Mouse (Mus musculus): Measurements from ENCODE around the gene Prkce. TPM values are rescaled to one million over a fixed set of nuclear protein-coding genes. Genes with fewer than 3 reads are reported as not detected.

The Prkce gene
- polyA plus RNA-seq, 1 experiment from 2014 or later, result 6.7 TPM

DNA sequence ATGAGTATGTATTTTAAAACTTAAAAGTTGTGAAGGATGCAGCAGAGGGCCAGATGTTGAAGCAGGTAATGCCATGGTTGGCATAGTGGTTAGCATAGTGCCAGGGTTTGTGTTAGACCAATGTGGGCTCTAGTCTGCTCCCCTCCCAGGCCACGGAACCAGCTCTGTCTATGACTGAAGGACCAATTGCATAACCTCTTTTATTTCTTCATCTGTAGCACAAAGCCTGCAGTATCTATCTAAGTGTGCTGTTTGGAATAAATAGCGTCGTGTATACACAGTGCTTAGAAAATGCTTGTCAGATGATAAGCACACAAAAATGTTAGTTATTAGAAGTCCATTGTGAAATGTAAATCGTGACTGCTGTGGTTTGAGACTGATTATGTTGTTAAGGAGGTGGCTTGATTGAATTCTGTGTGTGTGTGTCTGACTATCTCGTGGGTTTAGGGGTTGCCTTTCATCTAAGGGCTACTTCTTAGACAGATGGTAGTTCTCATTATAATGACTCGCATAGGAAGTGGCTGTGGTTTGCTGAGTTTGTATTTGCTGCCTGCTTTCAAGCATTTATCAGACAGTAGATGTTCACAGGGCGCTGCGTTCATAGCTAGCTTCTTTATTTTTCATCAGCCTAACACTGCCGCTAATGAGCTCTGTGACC, 17.1 kb downstream of the Prkce start:
- WGBS, result 73% methylated on average over 9 of the region's 9 CpGs
- no peaks in the 10 kb centered on the region for H3K36me3 ChIP-seq (replicated peaks; ENCODE audit: control insufficient read depth, insufficient read depth, low read depth, low read length)
- no peak overlapping the region for H3K9ac ChIP-seq (replicated peaks; ENCODE audit: low read length)
- ATAC-seq (replicated peaks; ENCODE audit: insufficient number of reproducible peaks, low FRiP score, low TSS enrichment, low read depth) (no peak), DNase-seq (ENCODE audit: low spot score) (no peak)
- no peak overlapping the region for H3K27ac ChIP-seq (replicated peaks; ENCODE audit: low read depth, low read length)
- H3K9me3 ChIP-seq (replicated peaks; ENCODE audit: control insufficient read depth, low read length), result no peaks in the 10 kb centered on the region
- no peak overlapping the region for H3K4me3 ChIP-seq (ENCODE audit: low read depth, low read length)
- H3K27me3 ChIP-seq (ENCODE audit: control insufficient read depth, insufficient read depth, low read length), result no peaks in the 10 kb centered on the region
- H3K4me2 ChIP-seq (ENCODE audit: low read depth, low read length), result no peak overlapping the region
- H3K4me1 ChIP-seq (ENCODE audit: control insufficient read depth, insufficient read depth, low read length), result 0 out of 2 replicates have a peak, but pooled peaks cover 2% of the 10 kb centered on the region

DNA sequence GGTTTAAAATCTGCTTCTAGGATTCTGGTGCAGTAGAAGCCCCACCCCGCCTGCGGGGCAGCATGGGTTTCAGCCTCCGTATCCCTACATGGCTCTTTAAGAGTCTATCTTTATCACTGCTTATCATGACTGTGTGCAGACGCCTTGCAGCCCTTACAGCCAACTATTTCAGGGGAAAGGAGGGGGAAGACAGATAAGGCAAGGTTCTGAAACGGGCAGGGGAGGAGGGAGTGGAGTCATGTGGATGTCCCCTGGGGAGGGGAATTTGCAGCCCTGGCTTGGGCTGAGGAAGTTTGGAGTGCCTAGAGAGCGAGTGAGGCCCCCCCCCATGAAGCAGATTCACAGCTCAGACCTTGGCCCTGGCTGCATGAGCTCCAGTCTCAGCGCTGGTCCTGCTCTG, 18.0 kb downstream of the Prkce start:
- DNase-seq (ENCODE audit: low spot score), result no peak

DNA sequence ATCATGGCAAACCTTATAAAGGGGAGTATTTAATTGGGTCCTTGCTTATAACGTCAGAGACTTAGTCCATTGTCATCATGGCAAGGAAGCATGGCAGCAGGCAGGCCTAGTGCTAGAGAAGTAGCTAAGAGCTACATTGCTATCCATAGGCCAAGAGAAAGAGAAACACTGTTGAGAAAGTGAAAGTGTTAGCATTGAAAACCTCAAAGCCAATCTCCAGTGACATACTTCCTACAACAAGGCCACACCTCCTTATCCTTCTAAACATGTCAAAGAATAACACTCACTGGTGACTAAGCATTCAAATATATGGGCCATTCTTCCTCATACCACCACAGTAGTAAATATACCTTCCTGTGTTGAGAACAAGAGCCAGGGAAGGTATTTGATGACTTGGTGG, 20.2 kb downstream of the Prkce start:
- Histone ChIP-seq H3K9ac (replicated peaks; ENCODE audit: low read length) (no peak overlapping the region), H3K9me3 (replicated peaks; ENCODE audit: control insufficient read depth, low read length) (no peaks in the 10 kb centered on the region), H3K27ac (replicated peaks; ENCODE audit: low read depth, low read length) (no peak overlapping the region), H3K4me1 (ENCODE audit: control insufficient read depth, insufficient read depth, low read length) (0 out of 2 replicates have a peak, but pooled peaks cover 2% of the 10 kb centered on the region), H3K4me3 (ENCODE audit: low read depth, low read length) (no peak overlapping the region), H3K27me3 (ENCODE audit: control insufficient read depth, insufficient read depth, low read length) (no peaks in the 10 kb centered on the region), H3K36me3 (replicated peaks; ENCODE audit: control insufficient read depth, insufficient read depth, low read depth, low read length) (no peaks in the 10 kb centered on the region), H3K4me2 (ENCODE audit: low read depth, low read length) (no peak overlapping the region)
- ATAC-seq (replicated peaks; ENCODE audit: insufficient number of reproducible peaks, low FRiP score, low TSS enrichment, low read depth) (no peak), DNase-seq (ENCODE audit: low spot score) (no peak)
- WGBS, result 83% methylated on average over 1 of the region's 1 CpGs

More for the DNA sequence above, 18.0 kb downstream of the Prkce start:
- H3K4me1 ChIP-seq (ENCODE audit: control insufficient read depth, insufficient read depth, low read length), result 0 out of 2 replicates have a peak, but pooled peaks cover 2% of the 10 kb centered on the region
- WGBS, result 36% methylated on average over 7 of the region's 7 CpGs
- H3K9ac ChIP-seq (replicated peaks; ENCODE audit: low read length), result no peak overlapping the region
- H3K36me3 ChIP-seq (replicated peaks; ENCODE audit: control insufficient read depth, insufficient read depth, low read depth, low read length), result no peaks in the 10 kb centered on the region
- no peak for ATAC-seq (replicated peaks; ENCODE audit: insufficient number of reproducible peaks, low FRiP score, low TSS enrichment, low read depth)
- H3K27ac ChIP-seq (replicated peaks; ENCODE audit: low read depth, low read length), result no peak overlapping the region
- no peak overlapping the region for H3K4me2 ChIP-seq (ENCODE audit: low read depth, low read length)
- H3K9me3 ChIP-seq (replicated peaks; ENCODE audit: control insufficient read depth, low read length), result no peaks in the 10 kb centered on the region
- H3K4me3 ChIP-seq (ENCODE audit: low read depth, low read length), result no peak overlapping the region
- no peaks in the 10 kb centered on the region for H3K27me3 ChIP-seq (ENCODE audit: control insufficient read depth, insufficient read depth, low read length)

DNA sequence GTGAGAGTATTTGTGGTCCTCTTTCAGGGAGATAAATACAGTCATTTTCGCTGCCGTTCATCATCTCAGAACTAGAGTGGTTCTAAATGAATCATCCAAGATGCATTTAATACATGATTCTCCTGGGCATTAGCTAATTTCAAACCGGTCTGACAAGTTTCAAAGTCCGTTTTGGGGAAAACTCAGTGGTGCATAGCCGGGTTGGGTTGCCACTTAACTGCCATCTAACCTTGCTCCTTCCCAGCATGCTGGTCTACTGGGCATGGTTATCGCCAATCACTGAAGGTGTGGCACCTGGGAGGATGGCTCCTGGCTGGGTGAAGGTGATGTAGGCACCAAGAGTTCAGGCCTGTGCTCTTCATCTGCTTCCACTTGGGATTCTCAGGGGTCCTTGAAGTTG, 26.4 kb downstream of the Prkce start:
- WGBS, result 84% methylated on average over 6 of the region's 6 CpGs
- Histone ChIP-seq H3K9me3 (replicated peaks; ENCODE audit: control insufficient read depth, low read length) (no peaks in the 10 kb centered on the region), H3K27me3 (ENCODE audit: control insufficient read depth, insufficient read depth, low read length) (no peaks in the 10 kb centered on the region), H3K4me2 (ENCODE audit: low read depth, low read length) (no peak overlapping the region), H3K4me1 (ENCODE audit: control insufficient read depth, insufficient read depth, low read length) (no peaks in the 10 kb centered on the region), H3K36me3 (replicated peaks; ENCODE audit: control insufficient read depth, insufficient read depth, low read depth, low read length) (no peaks in the 10 kb centered on the region), H3K9ac (replicated peaks; ENCODE audit: low read length) (no peak overlapping the region), H3K4me3 (ENCODE audit: low read depth, low read length) (no peak overlapping the region), H3K27ac (replicated peaks; ENCODE audit: low read depth, low read length) (no peak overlapping the region)
- ATAC-seq (replicated peaks; ENCODE audit: insufficient number of reproducible peaks, low FRiP score, low TSS enrichment, low read depth), result no peak
- no peak for DNase-seq (ENCODE audit: low spot score)

DNA sequence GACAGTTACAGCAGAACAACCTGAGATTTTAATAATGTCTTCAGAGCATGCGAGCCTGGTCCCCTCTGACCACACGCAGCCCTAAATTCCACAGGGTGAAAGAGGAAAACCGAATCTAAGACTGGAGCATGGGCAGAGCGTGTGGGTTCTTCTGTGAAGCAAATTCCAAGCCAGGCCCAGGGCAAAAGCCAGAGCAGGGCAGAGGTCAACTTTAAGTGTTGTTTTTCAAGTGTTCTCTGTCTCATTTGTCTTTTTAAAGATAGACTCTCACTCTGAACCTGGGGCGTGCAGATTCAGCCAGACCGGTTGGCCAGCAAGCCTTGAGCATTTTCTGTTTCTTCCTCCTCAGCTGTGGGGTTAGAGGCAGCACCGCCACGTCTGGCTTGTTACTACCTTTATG, 27.3 kb downstream of the Prkce start:
- H3K27ac ChIP-seq (replicated peaks; ENCODE audit: low read depth, low read length), result no peak overlapping the region
- no peaks in the 10 kb centered on the region for H3K36me3 ChIP-seq (replicated peaks; ENCODE audit: control insufficient read depth, insufficient read depth, low read depth, low read length)
- H3K4me2 ChIP-seq (ENCODE audit: low read depth, low read length), result no peak overlapping the region
- H3K9ac ChIP-seq (replicated peaks; ENCODE audit: low read length), result no peak overlapping the region
- no peaks in the 10 kb centered on the region for H3K9me3 ChIP-seq (replicated peaks; ENCODE audit: control insufficient read depth, low read length)
- ATAC-seq (replicated peaks; ENCODE audit: insufficient number of reproducible peaks, low FRiP score, low TSS enrichment, low read depth), result no peak
- H3K4me1 ChIP-seq (ENCODE audit: control insufficient read depth, insufficient read depth, low read length), result no peaks in the 10 kb centered on the region
- H3K4me3 ChIP-seq (ENCODE audit: low read depth, low read length), result no peak overlapping the region
- 79% methylated on average over 8 of the region's 8 CpGs for WGBS
- H3K27me3 ChIP-seq (ENCODE audit: control insufficient read depth, insufficient read depth, low read length), result no peaks in the 10 kb centered on the region
- no peak for DNase-seq (ENCODE audit: low spot score)

DNA sequence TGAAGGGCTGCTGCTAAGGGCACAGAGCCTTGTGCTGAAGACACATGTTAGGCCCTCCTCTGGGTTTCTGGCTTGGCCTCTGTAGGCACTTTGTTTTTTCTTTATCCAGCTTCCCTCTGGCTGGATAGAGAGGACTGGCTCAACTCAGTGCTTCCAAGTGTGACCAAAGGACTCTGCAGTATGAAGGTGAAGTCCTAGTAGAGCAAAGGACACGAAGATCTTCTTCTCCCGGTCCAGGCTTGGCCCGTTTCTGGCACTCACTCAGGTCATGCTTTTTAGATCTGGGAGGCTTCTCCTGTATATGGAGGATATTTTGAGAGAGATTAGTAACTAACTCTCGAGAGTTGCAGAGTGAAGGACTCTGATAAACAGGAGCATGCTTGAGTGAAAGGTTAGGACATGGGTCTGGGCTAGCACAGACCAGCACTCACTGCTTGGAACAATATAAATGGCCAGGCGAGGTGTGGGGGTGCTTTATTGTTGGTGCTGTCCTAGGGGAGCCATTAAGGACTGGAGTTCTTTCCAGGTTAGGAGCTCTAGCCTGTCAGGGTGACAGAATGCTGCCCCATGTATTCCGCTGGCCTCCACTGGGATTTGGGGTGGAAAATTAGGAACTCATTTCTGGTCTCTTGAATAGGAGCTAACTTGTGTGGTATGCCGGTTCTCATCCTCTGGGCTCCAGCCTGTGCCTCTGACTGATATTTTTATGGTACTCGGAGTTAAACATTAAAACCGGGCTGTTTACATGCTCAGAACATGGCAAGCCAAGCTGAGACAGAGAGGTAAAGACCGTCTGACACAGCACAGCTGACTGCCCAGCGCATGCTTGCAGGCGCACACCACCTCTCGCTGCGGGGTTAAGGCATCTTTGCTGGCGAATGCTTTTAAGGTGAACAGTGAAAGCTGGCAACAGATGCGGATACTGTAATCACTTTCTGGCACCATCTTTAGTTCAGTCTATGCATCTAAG, 31.2 kb downstream of the Prkce start:
- no peak for DNase-seq (ENCODE audit: low spot score)
- H3K36me3 ChIP-seq (replicated peaks; ENCODE audit: control insufficient read depth, insufficient read depth, low read depth, low read length), result no peaks in the 10 kb centered on the region
- no peak overlapping the region for H3K27ac ChIP-seq (replicated peaks; ENCODE audit: low read depth, low read length)
- H3K27me3 ChIP-seq (ENCODE audit: control insufficient read depth, insufficient read depth, low read length), result no peaks in the 10 kb centered on the region
- H3K4me1 ChIP-seq (ENCODE audit: control insufficient read depth, insufficient read depth, low read length), result no peaks in the 10 kb centered on the region
- WGBS, result 89% methylated on average over 16 of the region's 16 CpGs
- no peak overlapping the region for H3K4me2 ChIP-seq (ENCODE audit: low read depth, low read length)
- no peaks in the 10 kb centered on the region for H3K9me3 ChIP-seq (replicated peaks; ENCODE audit: control insufficient read depth, low read length)
- no peak for ATAC-seq (replicated peaks; ENCODE audit: insufficient number of reproducible peaks, low FRiP score, low TSS enrichment, low read depth)
- H3K9ac ChIP-seq (replicated peaks; ENCODE audit: low read length), result no peak overlapping the region
- no peak overlapping the region for H3K4me3 ChIP-seq (ENCODE audit: low read depth, low read length)

DNA sequence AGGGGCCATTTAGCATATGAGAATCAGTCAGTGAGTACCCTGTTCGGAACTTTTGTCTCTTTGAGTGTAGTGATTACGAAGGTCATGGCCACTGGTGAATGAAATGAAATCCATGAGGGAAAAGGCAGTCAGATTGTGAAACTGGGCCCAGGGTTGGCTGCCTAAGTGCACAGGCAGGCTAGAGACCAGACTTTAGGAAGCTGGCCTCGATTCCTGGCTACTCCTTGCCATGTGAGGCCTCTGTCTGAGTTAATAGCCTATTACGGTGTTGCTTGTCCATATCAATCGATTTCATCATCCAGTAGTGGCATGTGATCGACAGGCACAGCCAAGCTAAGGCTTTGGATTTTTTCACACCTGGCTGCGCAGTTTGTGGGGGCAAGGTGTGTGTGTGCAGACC, 34.4 kb downstream of the Prkce start:
- no peak overlapping the region for H3K9ac ChIP-seq (replicated peaks; ENCODE audit: low read length)
- 84% methylated on average over 7 of the region's 7 CpGs for WGBS

DNA sequence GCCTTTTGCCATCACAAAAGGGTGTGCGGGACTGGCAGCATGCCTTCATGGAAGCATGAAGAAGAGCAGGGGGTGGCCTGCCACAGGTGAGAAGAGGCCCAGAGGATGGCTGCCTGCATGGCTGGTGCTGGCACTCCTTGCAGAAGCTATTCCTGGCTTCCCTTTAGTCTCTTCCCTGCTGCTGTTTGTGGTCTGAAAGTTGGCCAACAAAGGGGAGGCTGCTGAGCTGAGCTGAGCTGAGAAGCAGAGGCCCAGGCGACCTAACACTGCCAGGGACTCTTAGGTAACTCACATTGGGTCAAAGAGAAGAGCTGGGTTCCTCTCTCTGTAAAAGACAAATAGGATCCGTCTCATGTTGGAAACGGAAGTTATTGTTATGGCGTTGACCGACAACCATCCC, 35.4 kb downstream of the Prkce start:
- H3K9me3 ChIP-seq (replicated peaks; ENCODE audit: control insufficient read depth, low read length), result no peaks in the 10 kb centered on the region
- no peaks in the 10 kb centered on the region for H3K27me3 ChIP-seq (ENCODE audit: control insufficient read depth, insufficient read depth, low read length)
- no peak overlapping the region for H3K4me3 ChIP-seq (ENCODE audit: low read depth, low read length)
- ATAC-seq (replicated peaks; ENCODE audit: insufficient number of reproducible peaks, low FRiP score, low TSS enrichment, low read depth), result no peak
- no peak overlapping the region for H3K4me2 ChIP-seq (ENCODE audit: low read depth, low read length)
- no peak overlapping the region for H3K9ac ChIP-seq (replicated peaks; ENCODE audit: low read length)
- no peaks in the 10 kb centered on the region for H3K4me1 ChIP-seq (ENCODE audit: control insufficient read depth, insufficient read depth, low read length)
- no peak overlapping the region for H3K27ac ChIP-seq (replicated peaks; ENCODE audit: low read depth, low read length)
- DNase-seq (ENCODE audit: low spot score), result no peak
- 91% methylated on average over 6 of the region's 6 CpGs for WGBS
- H3K36me3 ChIP-seq (replicated peaks; ENCODE audit: control insufficient read depth, insufficient read depth, low read depth, low read length), result no peaks in the 10 kb centered on the region

More for the DNA sequence above, 34.4 kb downstream of the Prkce start:
- Histone ChIP-seq H3K4me1 (ENCODE audit: control insufficient read depth, insufficient read depth, low read length) (no peaks in the 10 kb centered on the region), H3K27ac (replicated peaks; ENCODE audit: low read depth, low read length) (no peak overlapping the region), H3K27me3 (ENCODE audit: control insufficient read depth, insufficient read depth, low read length) (no peaks in the 10 kb centered on the region), H3K9me3 (replicated peaks; ENCODE audit: control insufficient read depth, low read length) (no peaks in the 10 kb centered on the region), H3K36me3 (replicated peaks; ENCODE audit: control insufficient read depth, insufficient read depth, low read depth, low read length) (no peaks in the 10 kb centered on the region), H3K4me2 (ENCODE audit: low read depth, low read length) (no peak overlapping the region), H3K4me3 (ENCODE audit: low read depth, low read length) (no peak overlapping the region)
- DNase-seq (ENCODE audit: low spot score) (no peak), ATAC-seq (replicated peaks; ENCODE audit: insufficient number of reproducible peaks, low FRiP score, low TSS enrichment, low read depth) (no peak)

All from embryonic facial prominence, embryonic 11.5 days (tissue).